Mouse (Mus musculus) liver, adult 2 months (tissue): ENCODE data around the gene Dusp9. TPM values are rescaled to one million over a fixed set of nuclear protein-coding genes. Genes with fewer than 3 reads are reported as not detected.
A peak's percentile ranks its signal among the peaks of the same experiment; 100 is the strongest.

Source experiments
- DNase-seq: peaks from one replicate; pipeline ENCODE4 v3.0.0-alpha.2; 2011; ENCODE audit warnings: low read depth, low spot score; ENCODE audit errors: extremely low read depth
- H3K27ac ChIP-seq: fragments of 200-500 bp; replicated peaks from 2 replicates; pipeline ENCODE4 v1.5.1; 2012; ENCODE audit warnings: low read depth, mild to moderate bottlenecking, control low read depth, inconsistent platforms, low read length; ENCODE audit not compliant: insufficient read depth
- H3K27me3 ChIP-seq: fragments of 200-500 bp; 2 replicates; pipeline ENCODE4 v1.6.1; 2012; ENCODE audit warnings: mild to moderate bottlenecking, moderate library complexity, low read length, inconsistent platforms; ENCODE audit not compliant: control insufficient read depth, insufficient read depth
- H3K36me3 ChIP-seq: fragments of 200-500 bp; 2 replicates; pipeline ENCODE4 v1.6.1; 2012; ENCODE audit warnings: low read length, inconsistent platforms; ENCODE audit not compliant: control insufficient read depth, insufficient read depth
- H3K4me1 ChIP-seq: fragments of 200-500 bp; 2 replicates; pipeline ENCODE4 v1.6.1; 2011; ENCODE audit warnings: low read length; ENCODE audit not compliant: control insufficient read depth, insufficient read depth
- H3K4me3 ChIP-seq: fragments of 200-500 bp; 2 replicates; pipeline ENCODE4 v1.5.1; 2011; ENCODE audit warnings: low read depth, mild to moderate bottlenecking, control low read depth, low read length, moderate library complexity; ENCODE audit not compliant: insufficient read depth
- H3K79me2 ChIP-seq: fragments of 200-500 bp; 2 replicates; pipeline ENCODE4 v1.6.1; 2012; ENCODE audit warnings: inconsistent platforms, mild to moderate bottlenecking, low read length, moderate library complexity; ENCODE audit not compliant: control insufficient read depth, insufficient read depth
- H3K9ac ChIP-seq: fragments of 200-500 bp; 2 replicates; pipeline ENCODE4 v1.6.1; 2012; ENCODE audit warnings: low read depth, mild to moderate bottlenecking, control low read depth, inconsistent platforms, low read length
- CTCF ChIP-seq: fragments of 200-500 bp; IDR thresholded peaks from 2 replicates; pipeline ENCODE4 v1.5.1; 2011; ENCODE audit warnings: low read depth, low read length, control low read depth
- POLR2A ChIP-seq: fragments of 200-500 bp; IDR thresholded peaks from 2 replicates; pipeline ENCODE4 v1.6.1; 2011; ENCODE audit warnings: low read length, control low read depth; ENCODE audit not compliant: insufficient read depth; ENCODE audit errors: extremely low read depth
- WGBS: fragments of 180-500 bp; shearing (Covaris S2); methylation state at CpG from one replicate; pipeline ENCODE4 v1.1.7; 2018; 5-methylcytosine and 5-hydroxymethylcytosine counted together
- polyA plus RNA-seq: library from polyadenylated mRNA; depleted of rRNA; stranded (reverse); fragments of >200 nt; gene quantifications from 2 replicates; pipeline ENCODE4 v1.2.3, GENCODE M21; 2012
- total RNA-seq: library from RNA; depleted of rRNA; stranded (reverse); fragments of >200 nt; gene quantifications from 2 replicates; pipeline ENCODE4 v1.2.3, GENCODE M21; 2014

Dusp9 gene
- total and polyA plus RNA-seq, 2 experiments, result not detected

GRCm38 (mm10) chrX:73672879-73673618, 33.8 kb downstream of the Dusp9 start, which contains the start of gene Slc6a8:
Gene Slc6a8, plus strand, starts transcription at chrX:73673150.
- no peak within 1 kb of the TSS; the same call in 1 of the 2 replicates for H3K27ac ChIP-seq
- peak within 1 kb of the TSS; percentile 63 for H3K4me3 ChIP-seq
- under 1% methylated on average over 39 of the region's 72 CpGs for WGBS
- peak within 1 kb of the TSS; percentile 87 for H3K9ac ChIP-seq
- peaks cover 5% of the 10 kb centered on the region for H3K4me1 ChIP-seq
- no peaks in the 10 kb centered on the region for H3K27me3 ChIP-seq
- no peaks in the 10 kb centered on the region for H3K79me2 ChIP-seq
- no peaks in the 10 kb centered on the region for H3K36me3 ChIP-seq
- TF ChIP-seq POLR2A (0 out of 2 replicates have a peak, but pooled peaks have one; percentile 32), CTCF (no peak)
- peak; percentile 23 for DNase-seq

GRCm38 (mm10) chrX:73673619-73673967, 34.4 kb downstream of the Dusp9 start:
- Histone ChIP-seq H3K27ac (no peak overlapping the region), H3K79me2 (no peaks in the 10 kb centered on the region), H3K4me1 (peaks cover 5% of the 10 kb centered on the region), H3K36me3 (no peaks in the 10 kb centered on the region), H3K4me3 (peak overlapping the region; percentile 63), H3K9ac (peak overlapping the region; percentile 55), H3K27me3 (no peaks in the 10 kb centered on the region)
- no peak for DNase-seq
- no peak for TF ChIP-seq CTCF
- no peak for TF ChIP-seq POLR2A
- WGBS, result 3% methylated on average over 17 of the region's 42 CpGs

- no peaks in the 10 kb centered on the region for H3K27me3 ChIP-seq
- DNase-seq, result no peak
- peaks cover 5% of the 10 kb centered on the region for H3K4me1 ChIP-seq
- H3K9ac ChIP-seq, result peak overlapping the region; percentile 55
- no peak for TF ChIP-seq CTCF
- no peak for TF ChIP-seq POLR2A
- H3K4me3 ChIP-seq, result peak overlapping the region; percentile 63
- H3K79me2 ChIP-seq, result no peaks in the 10 kb centered on the region
- WGBS, result 44% methylated on average over 19 of the region's 20 CpGs
- no peaks in the 10 kb centered on the region for H3K36me3 ChIP-seq
- H3K27ac ChIP-seq, result no peak overlapping the region
These were observed 34.9 kb downstream of the Dusp9 start for GRCm38 (mm10) chrX:73673968-73674661.

- Histone ChIP-seq H3K79me2 (no peaks in the 10 kb centered on the region), H3K36me3 (no peaks in the 10 kb centered on the region; the same call in 1 of the 2 replicates), H3K27me3 (no peaks in the 10 kb centered on the region), H3K4me3 (no peak overlapping the region), H3K9ac (no peak overlapping the region), H3K27ac (no peak overlapping the region), H3K4me1 (peaks cover 5% of the 10 kb centered on the region)
- TF ChIP-seq POLR2A (no peak), CTCF (no peak)
- 94% methylated on average over 2 of the region's 2 CpGs for WGBS
- no peak for DNase-seq
These were observed 36.0 kb downstream of the Dusp9 start for GRCm38 (mm10) chrX:73675231-73675630.

GRCm38 (mm10) chrX:73676668-73677067, 37.4 kb downstream of the Dusp9 start:
- Histone ChIP-seq H3K27ac (no peak overlapping the region), H3K27me3 (no peaks in the 10 kb centered on the region), H3K4me1 (peaks cover 5% of the 10 kb centered on the region), H3K79me2 (no peaks in the 10 kb centered on the region), H3K36me3 (no peaks in the 10 kb centered on the region; the same call in 1 of the 2 replicates), H3K4me3 (no peak overlapping the region), H3K9ac (no peak overlapping the region)
- TF ChIP-seq CTCF, result no peak
- no peak for TF ChIP-seq POLR2A
- WGBS, result 95% methylated on average over 4 of the region's 4 CpGs
- no peak for DNase-seq
